Mouse (Mus musculus): Measurements from ENCODE around the gene Platr17. TPM values are rescaled to one million over a fixed set of nuclear protein-coding genes. Genes with fewer than 3 reads are reported as not detected.
A peak's percentile ranks its signal among the peaks of the same experiment; 100 is the strongest.
"Not testable (repeated sequence)": the region's sequence is repeated elsewhere in the genome, so short reads cannot be mapped to it uniquely, and the experiment has no call there.

Platr17 gene
- total and polyA plus RNA-seq, 2 experiments: 0.18 TPM; not detected in 1

- H3K4me1 ChIP-seq (ENCODE audit: control insufficient read depth, insufficient read depth, low read length): no peaks in the 10 kb centered on the region; the same call in 1 of the 2 replicates
- H3K36me3 ChIP-seq (ENCODE audit: control insufficient read depth, insufficient read depth, low read length): no peaks in the 10 kb centered on the region
- H3K27me3 ChIP-seq (ENCODE audit: control insufficient read depth, insufficient read depth, low read length): no peaks in the 10 kb centered on the region
- H3K27ac ChIP-seq (replicated peaks; ENCODE audit: insufficient read depth, low read depth, low read length): no peak overlapping the region
- TF ChIP-seq CTCF (IDR thresholded peaks at IDR 0.05; ENCODE audit: low read depth, low read length): peak; percentile 53
- no peak for TF ChIP-seq POLR2A (IDR thresholded peaks at IDR 0.05; ENCODE audit: extremely low read depth, insufficient read depth, low read length)
- no peak overlapping the region for H3K4me3 ChIP-seq (ENCODE audit: insufficient read depth, low read depth, low read length)
- H3K9ac ChIP-seq (ENCODE audit: low read depth, low read length): no peak overlapping the region
- peak; percentile 81 for DNase-seq (ENCODE audit: extremely low read depth, low read depth, low spot score)
- no peaks in the 10 kb centered on the region for H3K79me2 ChIP-seq (ENCODE audit: control insufficient read depth, insufficient read depth, low read length)
- 27% methylated on average over 6 of the region's 6 CpGs for WGBS
These were observed 7.7 kb upstream of the Platr17 start for GRCm38 (mm10) chr17:33897114-33897794.

GRCm38 (mm10) chr17:33898193-33898592 is 6.7 kb upstream of the Platr17 start:
- H3K27ac ChIP-seq (replicated peaks; ENCODE audit: insufficient read depth, low read depth, low read length); DNase-seq (ENCODE audit: extremely low read depth, low read depth, low spot score); H3K27me3 ChIP-seq (ENCODE audit: control insufficient read depth, insufficient read depth, low read length); H3K36me3 ChIP-seq (ENCODE audit: control insufficient read depth, insufficient read depth, low read length); H3K9ac ChIP-seq (ENCODE audit: low read depth, low read length); H3K4me3 ChIP-seq (ENCODE audit: insufficient read depth, low read depth, low read length); H3K79me2 ChIP-seq (ENCODE audit: control insufficient read depth, insufficient read depth, low read length); H3K4me1 ChIP-seq (ENCODE audit: control insufficient read depth, insufficient read depth, low read length): not testable (repeated sequence)
- 87% methylated on average over 4 of the region's 4 CpGs for WGBS

- Histone ChIP-seq H3K27me3 (ENCODE audit: control insufficient read depth, insufficient read depth, low read length) (no peaks in the 10 kb centered on the region), H3K36me3 (ENCODE audit: control insufficient read depth, insufficient read depth, low read length) (no peaks in the 10 kb centered on the region), H3K4me1 (ENCODE audit: control insufficient read depth, insufficient read depth, low read length) (no peaks in the 10 kb centered on the region; the same call in 1 of the 2 replicates), H3K27ac (replicated peaks; ENCODE audit: insufficient read depth, low read depth, low read length) (no peak overlapping the region), H3K4me3 (ENCODE audit: insufficient read depth, low read depth, low read length) (no peak overlapping the region), H3K79me2 (ENCODE audit: control insufficient read depth, insufficient read depth, low read length) (no peaks in the 10 kb centered on the region), H3K9ac (ENCODE audit: low read depth, low read length) (no peak overlapping the region)
- TF ChIP-seq POLR2A (IDR thresholded peaks at IDR 0.05; ENCODE audit: extremely low read depth, insufficient read depth, low read length): no peak
- TF ChIP-seq CTCF (IDR thresholded peaks at IDR 0.05; ENCODE audit: low read depth, low read length): no peak
- no peak for DNase-seq (ENCODE audit: extremely low read depth, low read depth, low spot score)
- 92% methylated on average over 4 of the region's 4 CpGs for WGBS
These were observed 5.3 kb upstream of the Platr17 start for GRCm38 (mm10) chr17:33899642-33900041.

DNA sequence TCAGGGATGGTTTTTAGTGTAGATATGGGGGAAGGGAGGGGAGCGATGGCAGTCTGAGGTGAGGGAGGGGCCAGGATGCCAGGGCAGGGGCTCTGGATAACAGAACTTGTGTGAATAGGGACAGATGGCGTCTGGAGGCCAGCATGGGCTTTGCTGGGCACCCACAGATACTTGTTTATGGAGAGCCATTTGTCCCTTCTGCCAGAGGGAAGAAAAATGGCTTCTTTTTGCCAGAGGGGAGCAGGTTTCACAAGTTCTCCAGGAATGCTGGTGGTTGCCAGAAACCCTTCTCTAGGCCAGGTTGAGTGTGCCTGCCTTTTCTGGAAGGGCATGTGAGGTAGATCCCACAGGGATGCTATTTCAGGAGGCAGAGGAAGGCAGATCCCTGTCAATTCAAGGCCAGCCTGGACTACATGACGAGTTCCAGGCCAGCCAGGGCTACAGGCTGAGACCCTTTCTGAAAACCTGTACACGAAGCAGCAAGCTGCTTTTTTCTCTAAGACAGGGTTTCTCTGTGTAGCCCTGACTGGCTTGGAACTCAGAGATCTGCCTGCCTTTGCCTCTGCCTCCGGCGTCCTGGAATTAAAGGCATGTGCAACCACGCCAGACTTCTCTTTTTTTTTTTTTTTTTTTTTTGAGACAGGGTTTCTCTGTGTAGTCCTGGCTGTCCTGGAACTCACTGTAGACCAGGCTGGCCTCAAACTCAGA is 4.5 kb upstream of the Platr17 start:
- 87% methylated on average over 7 of the region's 7 CpGs for WGBS
- H3K9ac ChIP-seq (ENCODE audit: low read depth, low read length): no peak overlapping the region

GRCm38 (mm10) chr17:33900989-33901314 is 4.0 kb upstream of the Platr17 start:
- DNase-seq (ENCODE audit: extremely low read depth, low read depth, low spot score): no peak
- Histone ChIP-seq H3K27ac (replicated peaks; ENCODE audit: insufficient read depth, low read depth, low read length) (no peak overlapping the region), H3K27me3 (ENCODE audit: control insufficient read depth, insufficient read depth, low read length) (no peaks in the 10 kb centered on the region), H3K4me3 (ENCODE audit: insufficient read depth, low read depth, low read length) (no peak overlapping the region), H3K36me3 (ENCODE audit: control insufficient read depth, insufficient read depth, low read length) (no peaks in the 10 kb centered on the region), H3K9ac (ENCODE audit: low read depth, low read length) (no peak overlapping the region), H3K79me2 (ENCODE audit: control insufficient read depth, insufficient read depth, low read length) (no peaks in the 10 kb centered on the region), H3K4me1 (ENCODE audit: control insufficient read depth, insufficient read depth, low read length) (no peaks in the 10 kb centered on the region; the same call in 1 of the 2 replicates)
- WGBS: 80% methylated on average over 4 of the region's 4 CpGs
- no peak for TF ChIP-seq CTCF (IDR thresholded peaks at IDR 0.05; ENCODE audit: low read depth, low read length)

More for the DNA sequence above, 4.5 kb upstream of the Platr17 start:
- no peaks in the 10 kb centered on the region for H3K27me3 ChIP-seq (ENCODE audit: control insufficient read depth, insufficient read depth, low read length)
- TF ChIP-seq CTCF (IDR thresholded peaks at IDR 0.05; ENCODE audit: low read depth, low read length) (no peak), POLR2A (IDR thresholded peaks at IDR 0.05; ENCODE audit: extremely low read depth, insufficient read depth, low read length) (no peak)
- H3K79me2 ChIP-seq (ENCODE audit: control insufficient read depth, insufficient read depth, low read length): no peaks in the 10 kb centered on the region
- no peaks in the 10 kb centered on the region for H3K36me3 ChIP-seq (ENCODE audit: control insufficient read depth, insufficient read depth, low read length)
- H3K27ac ChIP-seq (replicated peaks; ENCODE audit: insufficient read depth, low read depth, low read length): no peak overlapping the region
- no peaks in the 10 kb centered on the region; the same call in 1 of the 2 replicates for H3K4me1 ChIP-seq (ENCODE audit: control insufficient read depth, insufficient read depth, low read length)
- DNase-seq (ENCODE audit: extremely low read depth, low read depth, low spot score): no peak
- H3K4me3 ChIP-seq (ENCODE audit: insufficient read depth, low read depth, low read length): no peak overlapping the region

- Histone ChIP-seq H3K9ac (ENCODE audit: low read depth, low read length) (no peak overlapping the region), H3K4me1 (ENCODE audit: control insufficient read depth, insufficient read depth, low read length) (no peaks in the 10 kb centered on the region; the same call in 1 of the 2 replicates), H3K79me2 (ENCODE audit: control insufficient read depth, insufficient read depth, low read length) (no peaks in the 10 kb centered on the region), H3K27me3 (ENCODE audit: control insufficient read depth, insufficient read depth, low read length) (no peaks in the 10 kb centered on the region), H3K27ac (replicated peaks; ENCODE audit: insufficient read depth, low read depth, low read length) (no peak overlapping the region), H3K4me3 (ENCODE audit: insufficient read depth, low read depth, low read length) (no peak overlapping the region), H3K36me3 (ENCODE audit: control insufficient read depth, insufficient read depth, low read length) (no peaks in the 10 kb centered on the region)
- no peak for DNase-seq (ENCODE audit: extremely low read depth, low read depth, low spot score)
- TF ChIP-seq POLR2A (IDR thresholded peaks at IDR 0.05; ENCODE audit: extremely low read depth, insufficient read depth, low read length) (no peak), CTCF (IDR thresholded peaks at IDR 0.05; ENCODE audit: low read depth, low read length) (no peak)
- 77% methylated on average over 4 of the region's 4 CpGs for WGBS
These were observed 3.3 kb upstream of the Platr17 start for GRCm38 (mm10) chr17:33901653-33902052.
